Mouse (Mus musculus) frontal cortex, adult 2 months (tissue): ENCODE data around the gene Vps53. TPM values are rescaled to one million over a fixed set of nuclear protein-coding genes. Genes with fewer than 3 reads are reported as not detected.
"Not testable (repeated sequence)": the region's sequence is repeated elsewhere in the genome, so short reads cannot be mapped to it uniquely, and the experiment has no call there.

Source experiments
- DNase-seq, 2 experiments: peaks; one replicate each; pipeline ENCODE4 v3.0.0; 2022; ENCODE audit warnings: low spot score in 1 of 2; ENCODE audit errors: extremely low spot score in 1 of 2
- polyA plus RNA-seq: library from polyadenylated mRNA; depleted of rRNA; stranded (reverse); fragments of >200 nt; gene quantifications from 2 replicates; pipeline ENCODE4 v1.2.3, GENCODE M21; 2012; rRNA removed

Gene Vps53
- polyA plus RNA-seq, 1 experiment, result 54.6 TPM

DNA sequence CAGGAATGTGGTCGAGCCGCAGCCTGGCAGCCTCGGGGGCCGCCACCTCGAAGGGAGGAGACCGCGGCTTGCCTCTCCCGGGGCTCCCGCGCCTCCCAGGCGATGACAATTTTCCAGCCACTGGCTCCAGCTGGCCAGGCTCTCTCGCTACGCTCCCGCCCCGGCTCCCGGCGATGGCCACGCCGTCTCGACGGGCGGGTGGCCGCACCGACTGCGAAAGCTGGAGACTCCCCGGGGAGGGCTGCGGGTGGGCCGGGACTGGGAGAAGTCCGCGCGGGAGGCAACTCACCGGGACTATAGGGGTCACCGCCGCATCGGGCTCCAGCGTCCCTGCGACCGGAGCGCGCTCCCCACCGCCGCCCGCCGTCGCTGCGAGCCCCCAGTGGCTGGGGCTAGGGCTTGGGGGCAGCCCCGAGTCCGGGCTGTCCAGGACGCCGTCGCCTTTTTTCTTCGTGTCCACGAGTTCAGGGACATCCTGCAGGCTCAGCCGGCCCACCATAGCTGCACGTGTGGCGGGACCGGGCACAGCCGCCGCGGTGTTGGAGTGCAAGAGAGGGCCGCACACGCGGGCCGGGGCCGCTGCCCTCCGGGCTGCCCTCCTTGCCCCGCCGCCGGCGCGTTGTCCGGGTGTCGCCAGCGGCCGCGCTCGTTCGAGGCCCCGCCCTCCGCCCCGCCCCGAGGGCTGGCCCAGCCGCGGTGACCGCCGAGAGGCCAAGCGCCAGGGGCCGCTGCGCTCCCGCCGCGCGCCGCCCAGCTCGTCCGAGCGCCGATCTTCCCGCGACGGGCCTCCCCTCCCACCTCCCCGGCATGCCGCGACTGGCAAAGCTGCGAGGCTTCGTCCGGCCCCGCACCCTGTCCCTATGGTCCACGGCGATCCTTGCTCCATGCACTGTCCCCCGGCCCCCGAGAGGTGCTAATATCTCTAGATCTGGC lies 152.0 kb downstream of the Vps53 start, which contains the start of gene Rflnb:
TSS of gene Rflnb (minus strand) at position 644 of the 933 bp plus-strand sequence.
- DNase-seq, result peak in 1 of 2 experiments; percentile 61

DNA sequence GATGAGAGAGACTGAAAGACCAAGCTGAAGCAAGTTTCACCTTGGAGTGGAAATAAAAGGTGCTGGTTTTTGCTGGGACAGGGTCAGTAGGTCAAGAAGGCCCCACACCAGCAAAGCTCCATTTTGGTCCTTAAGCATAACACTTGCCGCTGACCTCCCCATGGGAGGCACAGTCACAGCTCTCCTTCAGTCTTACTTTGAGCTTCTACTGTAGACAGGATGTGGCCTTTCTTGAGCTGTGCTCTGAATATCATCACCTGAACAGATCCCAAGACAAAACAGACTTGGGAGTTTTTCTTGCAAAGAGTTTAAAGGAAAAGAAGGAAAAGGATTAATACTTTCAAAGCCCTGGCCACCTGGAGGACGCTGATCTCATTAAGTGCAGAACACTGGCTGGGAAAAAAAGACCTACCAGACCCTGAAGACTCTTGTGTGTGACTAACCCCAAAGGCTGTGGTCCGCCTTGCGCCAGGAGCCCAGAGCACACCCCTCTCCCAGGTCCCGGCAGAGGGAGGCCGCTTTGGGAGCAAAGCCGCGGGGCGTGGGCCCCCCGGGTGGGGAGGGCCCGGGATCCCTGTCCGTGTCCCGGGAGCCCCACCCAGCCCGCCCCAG lies 152.8 kb downstream of the Vps53 start:
- DNase-seq, result no peak

DNA sequence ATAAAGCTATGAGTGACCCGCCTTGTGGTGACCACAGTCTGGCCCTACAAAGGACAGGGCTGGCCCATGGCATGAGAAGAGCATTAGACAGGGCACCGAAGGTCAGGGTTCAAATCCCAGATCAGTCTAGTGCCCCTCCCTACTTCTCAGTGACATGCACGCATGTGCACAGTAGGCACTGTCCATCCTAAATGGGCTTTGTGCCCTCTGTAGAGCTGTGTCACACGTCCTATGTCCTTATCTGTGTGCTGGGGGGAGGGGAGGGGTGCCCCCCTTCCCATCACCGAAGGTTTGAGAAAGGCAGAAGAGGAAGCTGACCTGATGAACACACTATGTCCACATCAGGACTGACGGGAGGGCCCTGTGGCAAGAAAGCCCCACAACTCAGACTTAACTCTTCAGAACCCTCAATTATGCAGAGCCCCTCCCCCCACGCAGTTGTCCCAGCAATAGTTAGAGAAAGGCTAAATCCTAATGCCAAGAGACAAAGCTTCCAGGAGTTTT lies 154.3 kb downstream of the Vps53 start:
- no peak for DNase-seq

DNA sequence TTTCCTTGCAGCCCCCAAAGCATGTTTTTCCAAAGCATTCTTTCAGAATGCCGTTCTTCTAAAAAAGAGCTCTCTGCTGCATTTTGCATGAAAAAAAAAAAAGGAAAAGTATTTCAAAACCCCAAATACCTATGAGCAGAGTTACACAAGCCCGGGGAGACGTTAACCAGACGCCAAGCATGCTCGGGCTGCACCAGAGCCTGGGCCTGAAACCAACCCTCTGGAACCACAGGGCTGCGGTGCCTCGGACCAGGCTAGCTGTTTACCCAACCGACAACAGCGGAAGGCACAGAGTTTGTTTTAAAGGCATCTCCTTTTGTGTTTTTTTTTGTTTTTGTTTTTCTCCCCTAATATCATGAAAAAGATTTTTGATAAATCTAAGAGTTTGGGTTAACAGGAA lies 158.5 kb downstream of the Vps53 start:
- DNase-seq, result no peak

DNA sequence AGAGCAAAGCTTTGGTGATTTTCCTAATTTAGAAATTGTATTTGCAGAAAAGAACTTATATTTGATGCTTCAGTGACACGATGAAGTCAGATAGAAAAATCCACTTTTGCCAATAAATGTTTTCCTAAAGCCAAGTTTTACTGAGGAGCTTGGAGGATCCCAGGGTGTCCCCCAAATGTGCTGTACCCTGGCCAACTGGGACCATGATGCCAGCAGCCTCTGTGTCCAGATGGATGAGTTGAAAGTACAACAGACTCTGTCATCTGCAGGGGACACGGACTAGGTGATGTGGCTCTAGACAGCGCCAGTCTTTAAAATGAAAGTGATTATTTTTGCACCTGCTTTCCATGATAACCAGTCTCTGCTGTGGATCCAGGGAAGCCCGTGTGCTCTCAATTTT lies 159.6 kb downstream of the Vps53 start:
- DNase-seq, result no peak

DNA sequence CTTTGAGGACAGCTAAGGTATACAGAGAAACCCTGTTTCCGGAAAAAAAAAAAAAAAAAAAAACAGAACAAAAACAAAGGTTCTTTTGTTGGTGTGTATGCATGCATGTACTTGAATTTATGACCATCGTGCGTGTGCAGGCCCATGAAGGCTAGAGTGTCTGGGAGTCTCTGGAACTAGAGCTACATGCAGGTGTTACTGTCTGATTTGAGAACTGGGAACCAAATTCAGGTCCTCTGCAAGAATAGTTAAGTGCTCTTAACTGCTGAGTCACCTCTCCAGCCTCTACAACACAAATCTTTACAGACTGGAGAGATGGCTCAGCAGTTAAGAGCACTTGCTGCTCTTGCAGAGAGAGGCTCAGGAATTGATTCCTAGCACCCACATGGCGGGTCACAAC lies 163.6 kb downstream of the Vps53 start:
- DNase-seq, result no peak

DNA sequence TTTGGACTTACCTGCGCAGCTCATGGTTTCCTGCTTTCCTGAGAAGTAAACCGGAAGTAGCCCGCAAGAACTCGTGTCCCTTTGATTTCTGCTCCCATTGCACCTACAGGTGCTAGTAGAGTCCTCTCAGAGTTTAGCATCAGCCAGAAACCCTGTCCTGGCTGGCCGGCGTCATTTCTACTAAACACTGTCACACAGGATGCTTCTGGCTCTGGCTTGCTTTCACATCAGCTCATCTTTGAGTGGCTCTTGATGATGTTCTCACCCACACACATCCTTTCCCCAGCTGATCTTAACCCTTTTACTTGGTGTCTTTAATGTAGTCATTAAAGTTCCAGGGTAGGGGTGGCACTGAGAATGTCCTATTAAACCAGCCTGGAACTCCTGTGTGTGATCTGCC lies 164.2 kb downstream of the Vps53 start:
- DNase-seq, result no peak

DNA sequence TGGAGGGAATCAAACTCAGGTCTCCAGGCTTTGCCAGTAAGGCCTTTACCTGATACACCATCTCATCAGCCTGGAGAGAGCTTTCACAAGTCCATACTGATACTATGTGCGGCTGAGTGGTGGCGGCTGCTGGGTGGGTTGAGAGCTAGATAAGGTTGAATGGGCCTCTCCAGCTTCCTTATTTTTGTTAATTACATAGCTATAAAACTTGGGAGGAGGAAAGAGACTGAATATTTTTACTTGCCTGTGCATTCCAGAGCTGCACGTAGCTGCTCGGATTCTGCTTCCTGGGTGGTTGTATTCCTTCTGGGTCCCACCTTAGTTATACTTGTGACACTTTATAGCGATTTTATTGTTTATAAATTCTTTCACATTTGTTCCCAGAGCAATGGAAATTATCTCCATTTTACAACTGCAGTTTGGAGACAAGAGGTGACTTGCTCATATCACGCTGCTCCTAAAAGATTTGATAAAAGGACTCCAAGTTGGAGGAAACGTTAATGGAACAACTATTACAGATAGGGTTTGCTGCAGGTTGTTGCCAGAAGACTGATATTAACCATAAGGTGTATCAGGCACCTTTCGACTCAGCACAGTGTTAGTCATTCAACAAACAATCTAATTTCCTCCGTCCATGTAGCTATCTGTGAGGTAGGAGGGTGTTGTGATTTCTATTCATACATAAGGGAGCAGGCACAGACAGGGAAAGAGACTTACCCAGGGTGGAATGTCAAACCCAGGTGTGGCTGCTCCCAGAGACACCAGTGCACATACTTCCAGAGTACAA lies 168.4 kb downstream of the Vps53 start:
- DNase-seq, result no peak

DNA sequence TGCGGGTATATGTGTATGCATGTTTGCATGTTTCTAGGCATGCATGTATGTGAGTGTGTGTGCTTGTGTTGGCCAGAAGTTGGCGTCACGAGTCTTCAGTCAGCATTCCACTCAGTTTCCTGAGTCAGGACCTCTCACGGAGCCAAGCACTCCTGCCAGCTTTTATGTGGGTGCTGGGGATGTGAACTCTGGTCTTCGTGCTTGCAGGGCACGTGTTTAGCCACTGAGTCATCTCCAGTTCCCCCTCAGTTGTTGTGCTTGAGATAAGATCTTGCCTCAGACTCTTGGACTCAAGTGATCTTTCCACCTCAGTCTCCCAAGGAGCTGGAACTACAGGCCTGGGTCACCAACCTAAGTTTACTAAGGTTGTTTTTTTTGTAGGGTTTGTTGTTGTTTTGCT lies 170.3 kb downstream of the Vps53 start:
- no peak for DNase-seq

DNA sequence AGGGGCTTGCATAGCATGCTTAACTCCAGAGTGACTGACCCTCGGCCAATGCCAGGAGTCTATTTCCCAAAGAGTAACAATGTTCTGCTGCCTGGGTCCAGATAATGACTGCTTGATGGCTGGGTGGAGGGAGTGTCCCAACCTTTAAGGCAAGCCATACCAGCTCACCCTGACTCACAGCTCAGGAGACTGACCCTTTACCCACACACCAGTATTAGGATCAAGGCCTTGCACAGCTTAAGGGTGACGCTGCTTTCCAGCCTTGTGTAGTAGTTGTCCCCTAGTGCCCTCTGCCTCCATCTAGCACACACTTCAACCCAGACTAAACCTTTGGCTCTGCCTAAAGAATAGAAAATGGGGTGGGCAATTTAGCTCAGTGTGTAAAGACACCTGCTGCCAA lies 171.3 kb downstream of the Vps53 start:
- no peak for DNase-seq

DNA sequence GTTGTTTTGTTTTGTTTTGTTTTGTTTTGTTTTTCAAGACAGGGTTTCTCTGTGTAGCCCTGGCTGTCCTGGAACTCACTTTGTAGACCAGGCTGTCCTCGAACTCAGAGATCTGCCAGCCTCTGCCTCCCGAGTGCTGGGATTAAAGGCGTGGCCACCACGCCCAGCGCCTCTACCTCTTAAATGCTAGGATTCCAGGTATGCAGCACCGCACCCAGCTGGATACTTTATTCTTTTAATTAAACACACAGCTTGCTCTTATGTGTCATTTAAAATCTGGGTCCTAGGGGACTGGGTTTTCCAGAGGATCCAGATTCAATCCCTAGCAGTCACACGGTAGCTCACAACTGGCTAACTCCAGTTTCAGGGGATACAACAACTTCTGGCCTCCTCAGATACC lies 175.2 kb downstream of the Vps53 start:
- DNase-seq, result not testable (repeated sequence)

DNA sequence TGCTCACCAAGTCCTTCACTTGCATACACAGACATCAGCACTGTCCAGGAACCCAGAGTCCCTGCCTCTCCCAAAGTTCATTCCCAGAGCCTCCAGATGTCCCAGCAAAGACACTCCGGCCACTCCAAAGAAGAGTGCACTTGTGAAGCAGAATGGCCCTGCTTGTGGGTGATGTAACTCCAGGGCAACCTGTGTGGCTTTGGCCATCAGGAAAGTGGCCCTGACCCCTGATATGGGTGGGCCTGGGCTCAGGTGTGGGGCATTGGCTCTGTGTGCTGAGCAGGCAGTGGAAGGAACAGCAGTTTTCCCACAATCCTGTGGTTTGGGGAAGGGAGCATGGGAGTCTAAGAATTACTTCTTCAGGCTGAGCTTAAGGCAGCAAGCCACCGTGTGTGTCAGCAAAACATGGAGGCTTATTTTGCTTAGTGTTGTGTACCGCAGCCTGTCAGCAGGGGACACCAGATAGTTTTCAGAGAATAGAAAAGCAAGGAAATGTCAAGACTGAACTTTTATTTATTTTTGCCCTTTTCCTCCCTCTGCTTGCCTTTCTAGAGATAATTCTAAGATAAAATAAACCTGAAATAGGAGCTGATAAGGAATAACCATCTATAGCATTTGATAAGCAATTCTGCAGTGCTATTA lies 178.1 kb downstream of the Vps53 start:
- DNase-seq, result peak in 1 of 2 experiments; percentile 13

DNA sequence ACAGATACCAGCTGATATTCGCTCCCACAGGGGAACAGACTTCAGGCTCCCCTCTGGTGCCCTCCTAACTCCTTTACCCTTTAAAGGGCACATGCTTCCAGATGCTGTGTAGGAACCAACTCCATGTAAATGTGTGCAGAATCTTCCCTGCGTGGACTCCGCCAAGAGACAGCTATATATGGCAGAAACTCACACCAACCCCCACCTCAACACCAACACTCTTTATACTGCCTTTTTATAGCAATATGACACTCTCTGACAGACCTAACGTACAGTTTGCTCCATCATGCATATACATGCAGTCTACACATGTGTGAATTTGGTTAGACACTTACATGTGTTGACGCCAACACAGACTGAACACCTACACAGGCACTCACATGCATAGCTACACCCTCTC lies 178.7 kb downstream of the Vps53 start:
- peak; percentile 13 to 42 for DNase-seq

DNA sequence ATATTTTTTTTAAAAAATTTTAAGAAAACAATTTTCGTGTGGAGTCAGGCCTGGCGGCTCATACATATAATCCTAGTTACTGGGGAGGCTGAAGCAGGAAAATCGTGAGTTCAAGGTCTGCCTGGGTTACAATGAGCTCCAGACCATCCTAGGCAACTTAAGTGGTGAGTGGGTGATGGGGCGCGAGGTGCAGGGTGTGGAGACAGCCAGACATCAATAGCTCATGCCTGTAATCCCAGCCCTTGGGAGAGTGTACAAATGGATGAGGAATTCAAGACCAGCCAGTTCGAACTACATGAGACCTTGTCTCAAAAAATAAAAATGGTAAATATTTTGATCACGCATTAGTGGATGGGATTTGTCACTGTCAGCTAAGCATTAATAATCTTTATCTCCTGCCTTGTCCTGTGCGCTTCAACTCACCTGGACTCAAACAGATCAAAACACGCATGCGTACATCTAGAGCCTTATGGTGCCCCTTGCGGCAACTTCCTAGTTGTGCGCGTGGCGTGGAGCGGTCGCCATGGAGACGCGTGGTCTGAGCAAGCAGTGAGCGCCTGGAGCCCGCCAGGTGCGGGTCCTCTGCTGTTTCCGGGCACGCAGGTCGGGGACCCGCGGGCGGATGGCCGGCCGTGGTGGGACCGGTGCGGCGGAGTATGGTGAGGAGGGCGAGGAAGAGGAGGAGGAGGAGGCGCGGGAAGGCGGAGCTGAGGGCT lies 179.8 kb downstream of the Vps53 start, which contains the start of gene 1700016K19Rik:
TSS of gene 1700016K19Rik (plus strand) at position 473 of the 716 bp plus-strand sequence.
- DNase-seq, result peak; percentile 61 to 89

Other genes starting within 250 kb of the Vps53 start
- gene Rph3al, start 241.2 kb downstream of the Vps53 start, polyA plus RNA-seq, result 0.84 and 1.1 TPM in 2 replicates
- 8.4 and 9.1 TPM in 2 replicates for gene 1700016K19Rik, start 179.7 kb downstream of the Vps53 start, polyA plus RNA-seq
- 8.4 and 10.6 TPM in 2 replicates for gene Rflnb, start 151.9 kb downstream of the Vps53 start, polyA plus RNA-seq
- gene Fam57a, start within 50 bp of the Vps53 start, polyA plus RNA-seq, result 26.0 and 26.1 TPM in 2 replicates
- gene Dbil5, start 38.0 kb upstream of the Vps53 start, polyA plus RNA-seq, result 1.4 and 1.5 TPM in 2 replicates
- gene Gemin4, start 38.0 kb upstream of the Vps53 start, polyA plus RNA-seq, result 5.3 and 8.0 TPM in 2 replicates
- 14.5 and 16.7 TPM in 2 replicates for gene Mrm3, start 64.1 kb upstream of the Vps53 start, polyA plus RNA-seq
- gene Glod4, start 64.1 kb upstream of the Vps53 start, polyA plus RNA-seq, result 48.6 and 53.1 TPM in 2 replicates
- gene Nxn, start 219.5 kb upstream of the Vps53 start, polyA plus RNA-seq, result 9.2 and 9.8 TPM in 2 replicates
- gene Timm22, start 227.3 kb upstream of the Vps53 start, polyA plus RNA-seq, result 20.9 and 31.4 TPM in 2 replicates